Mouse (Mus musculus) forebrain, embryonic 11.5 days (tissue): ENCODE data around the gene Tcte2. TPM values are rescaled to one million over a fixed set of nuclear protein-coding genes. Genes with fewer than 3 reads are reported as not detected.

ENCODE experiments used
- ATAC-seq: fragments of 200-750 bp; cut with Nextera tagmentation; replicated peaks from 2 replicates; pipeline ENCODE4 v1.8.0; 2017; ENCODE audit warnings: moderate TSS enrichment; ENCODE audit not compliant: low FRiP score
- DNase-seq: peaks from one replicate; pipeline ENCODE4 v3.0.0-alpha.2; 2017; ENCODE audit warnings: low spot score
- H3K27ac ChIP-seq: fragments of 300-500 bp; sonication (generic); 2 replicates; pipeline ENCODE4 v1.5.1; 2014; ENCODE audit warnings: low read depth, low read length
- H3K27me3 ChIP-seq: fragments of 300-500 bp; sonication (generic); 2 replicates; pipeline ENCODE4 v1.6.1; 2014; ENCODE audit warnings: mild to moderate bottlenecking, low read length, mixed read lengths; ENCODE audit not compliant: control insufficient read depth, insufficient read depth
- H3K36me3 ChIP-seq: fragments of 300-500 bp; sonication (generic); 2 replicates; pipeline ENCODE4 v1.6.1; 2014; ENCODE audit warnings: mild to moderate bottlenecking, low read length, moderate library complexity, mixed read lengths; ENCODE audit not compliant: control insufficient read depth, insufficient read depth
- H3K4me1 ChIP-seq: fragments of 300-500 bp; sonication (generic); replicated peaks from 2 replicates; pipeline ENCODE4 v1.6.1; 2014; ENCODE audit warnings: low read length, mixed read lengths; ENCODE audit not compliant: control insufficient read depth, insufficient read depth
- H3K4me2 ChIP-seq: fragments of 300-500 bp; sonication (generic); 2 replicates; pipeline ENCODE4 v1.6.1; 2014; ENCODE audit warnings: low read depth, mild to moderate bottlenecking, low read length, moderate library complexity, mixed read lengths; ENCODE audit not compliant: severe bottlenecking
- H3K4me3 ChIP-seq: fragments of 300-500 bp; sonication (generic); 2 replicates; pipeline ENCODE4 v1.5.1; 2014; ENCODE audit warnings: low read depth, low read length
- H3K9ac ChIP-seq: fragments of 300-500 bp; sonication (generic); 2 replicates; pipeline ENCODE4 v1.6.1; 2014; ENCODE audit warnings: low read length
- H3K9me3 ChIP-seq: fragments of 300-500 bp; sonication (generic); 2 replicates; pipeline ENCODE4 v1.6.1; 2016; ENCODE audit warnings: low read length, mixed read lengths; ENCODE audit not compliant: control insufficient read depth
- WGBS: fragments of 180-500 bp; shearing (Covaris S2); extraction: QIAGEN DNeasy Blood & Tissue Kit; methylation state at CpG from one replicate; pipeline ENCODE4 v1.1.7; 2014; 5-methylcytosine and 5-hydroxymethylcytosine counted together
- polyA plus RNA-seq: library from polyadenylated mRNA; unstranded; fragments of >200 nt; fragmentation: Nextera tagmentation; extraction: Ambion mirVana; gene quantifications from 2 replicates; pipeline ENCODE4 v1.2.1, GENCODE M21; 2014

The Tcte2 gene
- polyA plus RNA-seq, 1 experiment from 2014 or later = 11.6 TPM

- Histone ChIP-seq H3K4me3 (no peak overlapping the region), H3K27me3 (no peaks in the 10 kb centered on the region), H3K36me3 (no peaks in the 10 kb centered on the region), H3K4me1 (peaks cover 6% of the 10 kb centered on the region; the same call in 1 of the 2 replicates), H3K9me3 (no peaks in the 10 kb centered on the region), H3K9ac (no peak overlapping the region), H3K4me2 (no peak overlapping the region), H3K27ac (no peak overlapping the region)
- no peak for ATAC-seq
- 75% methylated on average over 6 of the region's 6 CpGs for WGBS
- no peak for DNase-seq
Observed at GRCm38 (mm10) chr17:13754940-13755339, 6.7 kb downstream of the Tcte2 start.

- DNase-seq = no peak
- no peaks in the 10 kb centered on the region for H3K27me3 ChIP-seq
- no peaks in the 10 kb centered on the region for H3K36me3 ChIP-seq
- no peak overlapping the region for H3K4me2 ChIP-seq
- no peak for ATAC-seq
- H3K9me3 ChIP-seq = no peaks in the 10 kb centered on the region
- no peak overlapping the region for H3K9ac ChIP-seq
- WGBS = 79% methylated on average over 4 of the region's 4 CpGs
- no peak overlapping the region for H3K27ac ChIP-seq
- H3K4me1 ChIP-seq = peaks cover 5% of the 10 kb centered on the region; the same call in 1 of the 2 replicates
- H3K4me3 ChIP-seq = no peak overlapping the region
Observed at GRCm38 (mm10) chr17:13753918-13754317, 7.7 kb downstream of the Tcte2 start.

DNA sequence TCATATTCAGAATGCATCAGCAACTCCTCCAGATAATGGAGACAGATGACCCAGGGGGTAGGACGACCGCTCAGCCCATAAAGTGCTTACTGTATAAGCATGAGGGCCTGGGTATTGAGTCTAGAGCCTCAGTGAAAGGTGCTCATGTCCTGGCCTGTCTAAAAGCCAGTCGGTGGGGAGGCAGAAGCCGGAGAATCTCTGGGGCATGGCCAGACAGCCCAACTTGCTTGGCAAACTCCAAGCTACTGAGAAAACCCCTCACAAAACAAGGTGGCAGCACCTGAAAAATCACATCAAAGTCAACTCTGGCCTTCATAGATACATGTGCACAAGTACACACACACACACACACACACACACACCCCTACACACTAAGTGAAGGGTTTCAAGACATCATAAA, 12.6 kb downstream of the Tcte2 start:
- 95% methylated on average over 4 of the region's 4 CpGs for WGBS
- Histone ChIP-seq H3K4me1 (no peaks in the 10 kb centered on the region), H3K9me3 (no peaks in the 10 kb centered on the region), H3K4me2 (no peak overlapping the region), H3K27ac (no peak overlapping the region), H3K27me3 (no peaks in the 10 kb centered on the region), H3K36me3 (no peaks in the 10 kb centered on the region), H3K9ac (no peak overlapping the region), H3K4me3 (no peak overlapping the region)
- no peak for DNase-seq
- no peak for ATAC-seq

DNA sequence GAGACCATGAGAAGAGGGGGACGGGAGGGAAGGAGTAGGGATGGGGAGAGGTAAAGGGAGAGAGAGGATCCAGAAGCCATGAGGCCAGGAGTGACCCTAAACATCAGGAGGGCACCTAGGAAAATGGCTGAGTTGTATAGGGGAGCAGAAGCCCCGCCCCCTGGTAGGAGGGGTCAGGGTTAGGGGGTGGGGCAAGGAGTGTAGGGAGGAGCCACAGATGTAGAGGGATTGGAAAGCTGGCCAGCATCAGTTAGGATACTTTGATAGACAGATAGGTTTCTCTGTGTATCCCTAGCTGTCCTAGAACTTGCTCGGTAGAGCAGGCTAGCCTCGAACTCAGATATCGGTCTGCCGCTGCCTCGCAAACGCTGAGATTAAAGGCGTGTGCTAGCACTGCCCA, 13.9 kb downstream of the Tcte2 start:
- H3K27ac ChIP-seq = no peak overlapping the region
- H3K27me3 ChIP-seq = no peaks in the 10 kb centered on the region
- H3K4me2 ChIP-seq = no peak overlapping the region
- no peak for DNase-seq
- no peaks in the 10 kb centered on the region for H3K4me1 ChIP-seq
- no peak overlapping the region for H3K9ac ChIP-seq
- no peak overlapping the region for H3K4me3 ChIP-seq
- no peak for ATAC-seq
- WGBS = 88% methylated on average over 9 of the region's 9 CpGs
- no peaks in the 10 kb centered on the region for H3K36me3 ChIP-seq
- H3K9me3 ChIP-seq = no peaks in the 10 kb centered on the region

GRCm38 (mm10) chr17:13746330-13746729, 15.3 kb downstream of the Tcte2 start:
- H3K27ac ChIP-seq = no peak overlapping the region
- ATAC-seq (no peak), DNase-seq (no peak)
- no peaks in the 10 kb centered on the region for H3K9me3 ChIP-seq
- 69% methylated on average over 6 of the region's 6 CpGs for WGBS
- no peak overlapping the region for H3K4me3 ChIP-seq
- no peaks in the 10 kb centered on the region for H3K27me3 ChIP-seq
- no peaks in the 10 kb centered on the region for H3K4me1 ChIP-seq
- no peaks in the 10 kb centered on the region for H3K36me3 ChIP-seq
- no peak overlapping the region for H3K9ac ChIP-seq
- H3K4me2 ChIP-seq = no peak overlapping the region

DNA sequence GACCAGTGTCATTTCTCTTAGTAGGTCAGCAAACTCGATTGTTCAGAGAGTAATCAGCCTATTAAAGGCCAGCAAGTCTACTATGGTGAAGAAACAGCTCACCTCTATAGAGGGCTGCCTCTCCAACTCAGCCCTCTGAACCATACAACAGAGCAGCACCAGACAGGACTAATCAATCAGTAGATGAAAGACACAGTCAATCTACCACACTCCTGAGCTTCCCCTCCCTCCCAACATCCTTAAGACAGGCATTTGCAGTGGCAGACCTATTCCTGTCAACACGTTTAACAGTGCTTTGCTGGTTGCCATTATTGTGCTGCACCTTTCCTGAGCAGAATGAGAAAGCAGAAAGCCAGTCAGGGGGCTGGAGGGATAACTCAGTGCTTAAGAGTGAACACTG, 16.3 kb downstream of the Tcte2 start:
- Histone ChIP-seq H3K27ac (no peak overlapping the region), H3K9ac (no peak overlapping the region), H3K36me3 (no peaks in the 10 kb centered on the region), H3K4me2 (no peak overlapping the region), H3K9me3 (no peaks in the 10 kb centered on the region), H3K4me3 (no peak overlapping the region), H3K27me3 (no peaks in the 10 kb centered on the region), H3K4me1 (no peaks in the 10 kb centered on the region)
- no peak for DNase-seq
- ATAC-seq = no peak
- 53% methylated on average over 2 of the region's 2 CpGs for WGBS

- Histone ChIP-seq H3K36me3 (no peaks in the 10 kb centered on the region), H3K4me2 (no peak overlapping the region), H3K4me1 (no peaks in the 10 kb centered on the region), H3K27ac (no peak overlapping the region), H3K9ac (no peak overlapping the region), H3K27me3 (no peaks in the 10 kb centered on the region), H3K9me3 (no peaks in the 10 kb centered on the region), H3K4me3 (no peak overlapping the region)
- ATAC-seq (no peak), DNase-seq (no peak)
- 75% methylated on average over 4 of the region's 4 CpGs for WGBS
Observed at GRCm38 (mm10) chr17:13744824-13745223, 16.8 kb downstream of the Tcte2 start.

- DNase-seq (no peak), ATAC-seq (no peak)
- Histone ChIP-seq H3K4me2 (no peak overlapping the region), H3K4me3 (no peak overlapping the region), H3K27me3 (no peaks in the 10 kb centered on the region), H3K27ac (no peak overlapping the region), H3K9ac (no peak overlapping the region), H3K36me3 (no peaks in the 10 kb centered on the region), H3K4me1 (no peaks in the 10 kb centered on the region), H3K9me3 (no peaks in the 10 kb centered on the region)
- WGBS = 91% methylated on average over 6 of the region's 6 CpGs
Observed at GRCm38 (mm10) chr17:13744219-13744618, 17.4 kb downstream of the Tcte2 start.

- H3K4me2 ChIP-seq = no peak overlapping the region
- H3K9me3 ChIP-seq = no peaks in the 10 kb centered on the region
- ATAC-seq (no peak), DNase-seq (no peak)
- no peak overlapping the region for H3K9ac ChIP-seq
- no peaks in the 10 kb centered on the region for H3K36me3 ChIP-seq
- H3K4me1 ChIP-seq = no peaks in the 10 kb centered on the region
- WGBS = 60% methylated on average over 5 of the region's 5 CpGs
- no peak overlapping the region for H3K27ac ChIP-seq
- no peak overlapping the region for H3K4me3 ChIP-seq
- H3K27me3 ChIP-seq = no peaks in the 10 kb centered on the region
Observed at GRCm38 (mm10) chr17:13743709-13744079, 17.9 kb downstream of the Tcte2 start.
